Mouse (Mus musculus) ES-E14 (cell line): Measurements from ENCODE around the gene Slc35f1.

Experiments
- CHD2 ChIP-seq: IDR thresholded peaks from 2 replicates; pipeline ENCODE4 v1.6.1; 2014; ENCODE audit warnings: mild to moderate bottlenecking, low read depth, low read length, inconsistent platforms
- ZC3H11A ChIP-seq: IDR thresholded peaks from 2 replicates; pipeline ENCODE4 v1.6.1; 2012; ENCODE audit warnings: low read depth, mild to moderate bottlenecking, inconsistent platforms, low read length, borderline replicate concordance

GRCm38 (mm10) chr10:52726674-52727073, 36.3 kb downstream of the Slc35f1 start:
- no peak for TF ChIP-seq CHD2
- no peak for TF ChIP-seq ZC3H11A
